Mouse (Mus musculus) thymus, adult 2 months (tissue): ENCODE measurements around the gene Fbrsl1.

Experiments used
- CTCF ChIP-seq: fragments of 200-500 bp; IDR thresholded peaks from 2 replicates; pipeline ENCODE4 v1.5.1; 2012; ENCODE audit warnings: mild to moderate bottlenecking, control low read depth, low read length, moderate library complexity, borderline replicate concordance; ENCODE audit not compliant: control insufficient read depth, poor library complexity, insufficient read depth; ENCODE audit errors: extremely low read depth
- POLR2A ChIP-seq: fragments of 200-500 bp; IDR thresholded peaks from 2 replicates; pipeline ENCODE4 v1.6.1; 2012; ENCODE audit warnings: mild to moderate bottlenecking, low read length, control low read depth, moderate library complexity; ENCODE audit not compliant: control insufficient read depth, poor library complexity, insufficient read depth; ENCODE audit errors: extremely low read depth

DNA sequence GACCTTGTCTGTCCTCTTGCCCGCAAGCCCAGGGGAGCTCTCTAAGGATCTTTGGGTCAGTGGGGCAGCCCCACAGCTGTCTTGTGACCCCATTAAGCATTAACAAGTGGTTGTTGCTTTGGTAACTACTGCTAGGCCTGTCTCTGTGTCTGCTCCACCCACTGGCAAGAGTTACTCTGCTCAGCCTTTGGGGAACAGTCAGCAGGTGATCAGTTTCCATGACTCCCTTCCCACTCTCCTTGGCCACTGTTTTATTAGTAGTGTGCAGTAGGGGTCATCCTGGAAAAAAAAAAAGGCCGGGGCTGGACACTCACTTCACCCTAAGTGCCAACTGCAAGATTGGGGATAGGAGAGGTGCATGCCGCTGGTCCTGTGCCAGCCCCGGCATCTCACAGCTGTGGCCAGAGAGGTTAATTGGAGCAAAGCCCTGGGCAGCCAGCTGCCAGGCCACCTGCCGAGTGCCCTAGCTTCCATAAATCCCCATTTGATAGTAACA lies 23.7 kb upstream of the Fbrsl1 start:
- no peak for TF ChIP-seq CTCF
- TF ChIP-seq POLR2A, result no peak
